Mouse (Mus musculus) thymus, adult 2 months (tissue): ENCODE results near the gene Adck1. TPM values are rescaled to one million over a fixed set of nuclear protein-coding genes. Genes with fewer than 3 reads are reported as not detected.

Experiments
- DNase-seq: peaks from one replicate; pipeline ENCODE4 v3.0.0; 2021
- H3K27ac ChIP-seq: fragments of 200-500 bp; 2 replicates; pipeline ENCODE4 v1.5.1; 2012; ENCODE audit warnings: low read length, control low read depth; ENCODE audit not compliant: control insufficient read depth, insufficient read depth
- H3K27me3 ChIP-seq: fragments of 200-500 bp; 2 replicates; pipeline ENCODE4 v1.6.1; 2012; ENCODE audit warnings: mild to moderate bottlenecking, low read length, moderate library complexity, mixed read lengths; ENCODE audit not compliant: control insufficient read depth, insufficient read depth
- H3K36me3 ChIP-seq: fragments of 200-500 bp; 2 replicates; pipeline ENCODE4 v1.6.1; 2012; ENCODE audit warnings: mild to moderate bottlenecking, low read length, moderate library complexity; ENCODE audit not compliant: control insufficient read depth, insufficient read depth
- H3K4me1 ChIP-seq: fragments of 200-500 bp; replicated peaks from 2 replicates; pipeline ENCODE4 v1.6.1; 2012; ENCODE audit warnings: low read length; ENCODE audit not compliant: control insufficient read depth, insufficient read depth
- H3K4me3 ChIP-seq: fragments of 200-500 bp; 2 replicates; pipeline ENCODE4 v1.5.1; 2012; ENCODE audit warnings: mild to moderate bottlenecking, low read length, control low read depth, moderate library complexity; ENCODE audit not compliant: control insufficient read depth, insufficient read depth
- CTCF ChIP-seq: fragments of 200-500 bp; IDR thresholded peaks from 2 replicates; pipeline ENCODE4 v1.5.1; 2012; ENCODE audit warnings: mild to moderate bottlenecking, control low read depth, low read length, moderate library complexity, borderline replicate concordance; ENCODE audit not compliant: control insufficient read depth, poor library complexity, insufficient read depth; ENCODE audit errors: extremely low read depth
- POLR2A ChIP-seq: fragments of 200-500 bp; IDR thresholded peaks from 2 replicates; pipeline ENCODE4 v1.6.1; 2012; ENCODE audit warnings: mild to moderate bottlenecking, low read length, control low read depth, moderate library complexity; ENCODE audit not compliant: control insufficient read depth, poor library complexity, insufficient read depth; ENCODE audit errors: extremely low read depth
- WGBS: fragments of 180-500 bp; shearing (Covaris S2); methylation state at CpG from one replicate; pipeline ENCODE4 v1.1.7; 2018; 5-methylcytosine and 5-hydroxymethylcytosine counted together
- polyA plus RNA-seq: library from polyadenylated mRNA; depleted of rRNA; stranded (reverse); fragments of >200 nt; gene quantifications from 2 replicates; pipeline ENCODE4 v1.2.3, GENCODE M21; 2012

Gene Adck1
- polyA plus RNA-seq, 1 experiment = 29.0 TPM

DNA sequence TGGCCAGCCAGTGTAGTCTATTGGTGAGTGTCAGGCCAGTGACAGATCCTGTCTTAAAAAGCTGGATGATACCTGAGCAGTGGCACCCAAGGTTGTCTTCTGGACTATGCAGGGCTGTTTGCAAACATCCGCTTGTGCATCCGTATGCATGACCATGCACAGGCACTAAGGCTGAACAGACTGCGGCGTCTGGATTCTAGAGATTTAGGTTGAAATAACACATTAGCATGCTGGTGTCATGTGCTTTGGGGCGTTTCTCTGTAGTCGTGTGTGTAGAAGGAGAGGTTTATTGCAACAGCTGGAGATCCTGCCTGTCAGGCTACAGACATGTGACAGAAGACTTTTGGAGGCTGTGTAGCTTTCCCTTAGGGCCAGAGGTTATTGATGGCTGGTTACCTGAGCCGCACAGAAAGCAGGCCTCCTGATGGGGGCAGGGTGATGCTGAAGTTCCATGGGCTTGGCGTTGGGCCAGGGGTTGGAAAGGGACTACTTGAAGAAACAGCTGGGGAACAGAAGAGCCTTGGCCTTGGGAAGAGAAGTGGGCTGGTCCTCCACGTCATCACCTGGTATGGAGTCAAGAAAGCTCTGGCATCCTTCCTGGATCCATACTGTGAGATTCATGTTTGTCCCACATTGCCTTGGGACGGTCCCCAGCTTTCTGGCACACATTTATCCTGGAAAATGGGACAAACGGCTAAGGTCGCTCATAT is 59.7 kb downstream of the Adck1 start:
- Histone ChIP-seq H3K27me3 (no peaks in the 10 kb centered on the region), H3K4me1 (no peaks in the 10 kb centered on the region), H3K36me3 (no peaks in the 10 kb centered on the region), H3K27ac (no peak overlapping the region), H3K4me3 (no peak overlapping the region)
- DNase-seq = no peak
- 94% methylated on average over 12 of the region's 12 CpGs for WGBS
- TF ChIP-seq CTCF (no peak), POLR2A (no peak)

DNA sequence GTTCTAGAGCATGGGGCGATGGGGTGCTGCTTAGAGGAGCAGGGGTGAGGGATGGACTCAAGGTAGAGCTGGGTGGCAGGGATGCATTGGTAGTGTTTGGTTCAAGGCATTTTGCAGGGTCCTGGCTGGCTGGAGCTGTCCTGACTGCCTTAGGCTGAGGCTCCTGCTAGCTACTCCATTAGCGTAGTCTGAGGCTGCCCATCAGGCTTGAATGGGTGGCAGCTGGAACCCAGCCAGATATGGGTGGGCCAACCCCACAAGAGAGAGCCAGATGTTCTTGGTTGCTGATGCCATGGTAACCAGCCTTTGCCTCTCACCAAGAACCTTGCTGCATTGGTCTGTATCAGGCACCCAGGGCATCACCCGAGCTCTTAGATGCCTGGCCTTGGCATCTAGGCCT is 66.6 kb downstream of the Adck1 start:
- DNase-seq = no peak
- H3K27ac ChIP-seq = no peak overlapping the region
- no peak overlapping the region for H3K4me3 ChIP-seq
- no peaks in the 10 kb centered on the region for H3K36me3 ChIP-seq
- TF ChIP-seq CTCF (no peak), POLR2A (no peak)
- WGBS = 48% methylated on average over 3 of the region's 3 CpGs
- no peaks in the 10 kb centered on the region for H3K27me3 ChIP-seq
- peaks cover 17% of the 10 kb centered on the region for H3K4me1 ChIP-seq

DNA sequence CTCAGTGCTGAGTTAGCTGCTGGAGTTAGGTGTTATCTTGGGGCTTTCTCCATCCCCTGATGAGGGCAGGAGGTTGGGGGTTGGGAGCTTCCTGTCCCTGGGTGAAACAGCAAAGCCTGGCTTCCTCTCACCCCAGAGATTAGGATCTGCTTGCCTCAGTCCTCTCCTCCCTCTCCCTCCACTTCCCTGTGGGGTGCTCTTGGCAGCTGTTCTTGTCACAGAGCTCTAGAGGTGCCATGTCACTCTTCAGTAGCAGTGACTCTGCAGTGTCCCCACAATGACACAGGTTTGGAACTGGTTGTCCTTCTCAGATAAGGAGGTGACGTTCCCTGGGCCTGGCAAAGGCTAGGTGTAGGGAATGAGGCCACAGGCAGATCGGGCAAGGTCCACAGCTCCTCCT is 68.4 kb downstream of the Adck1 start:
- peaks cover 17% of the 10 kb centered on the region for H3K4me1 ChIP-seq
- H3K27ac ChIP-seq = no peak overlapping the region

DNA sequence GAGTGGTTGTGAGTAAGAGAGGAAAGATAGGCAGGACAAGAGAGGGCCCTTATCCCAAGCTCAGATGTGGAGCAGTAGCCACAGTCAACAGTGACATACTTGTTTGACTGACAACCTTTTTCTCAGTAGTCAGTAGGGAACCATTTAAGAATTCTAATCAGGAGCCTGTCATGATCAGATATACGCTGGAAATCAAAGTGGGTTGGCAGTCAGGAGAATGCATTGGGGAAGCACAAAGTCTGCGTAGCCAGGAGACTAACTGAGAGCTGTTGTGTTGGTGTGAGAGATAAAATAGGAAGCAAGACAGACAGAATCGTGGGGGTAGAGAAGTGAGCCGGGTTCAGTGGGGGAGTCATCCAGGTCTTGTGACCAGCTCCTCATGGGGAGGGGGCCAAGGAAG is 71.9 kb downstream of the Adck1 start:
- TF ChIP-seq CTCF (no peak), POLR2A (no peak)
- Histone ChIP-seq H3K4me3 (no peak overlapping the region), H3K4me1 (peaks cover 12% of the 10 kb centered on the region), H3K36me3 (no peaks in the 10 kb centered on the region), H3K27me3 (no peaks in the 10 kb centered on the region), H3K27ac (no peak overlapping the region)
- DNase-seq = no peak
- 93% methylated on average over 4 of the region's 4 CpGs for WGBS

More for the DNA sequence above, 68.4 kb downstream of the Adck1 start:
- WGBS = 29% methylated on average over 2 of the region's 2 CpGs
- H3K4me3 ChIP-seq = no peak overlapping the region
- no peaks in the 10 kb centered on the region for H3K27me3 ChIP-seq
- DNase-seq = peak; percentile 14
- no peak for TF ChIP-seq POLR2A
- TF ChIP-seq CTCF = no peak
- no peaks in the 10 kb centered on the region for H3K36me3 ChIP-seq

DNA sequence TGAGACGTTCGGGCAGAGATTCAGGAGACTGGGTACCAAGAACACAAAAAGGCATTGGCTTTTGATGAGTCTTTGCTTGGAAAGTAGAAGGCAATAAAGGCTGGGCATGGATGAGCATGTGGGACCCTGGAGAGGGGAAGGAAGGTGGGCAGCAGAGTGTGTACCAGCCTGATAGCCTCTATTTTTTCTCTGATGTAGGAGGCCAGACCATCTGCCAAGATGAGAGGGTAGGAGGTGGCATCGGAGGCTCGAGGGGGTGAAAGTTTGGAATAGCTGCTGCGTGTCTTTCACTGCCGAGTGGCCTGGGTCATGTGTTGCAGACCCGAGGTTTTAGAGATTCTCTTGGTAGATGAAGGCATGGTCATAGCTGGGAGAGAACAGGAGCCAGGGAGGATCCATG is 72.8 kb downstream of the Adck1 start:
- Histone ChIP-seq H3K27ac (no peak overlapping the region), H3K27me3 (no peaks in the 10 kb centered on the region), H3K4me1 (peaks cover 17% of the 10 kb centered on the region), H3K36me3 (no peaks in the 10 kb centered on the region), H3K4me3 (no peak overlapping the region)
- no peak for TF ChIP-seq CTCF
- TF ChIP-seq POLR2A = no peak
- no peak for DNase-seq
- WGBS = 96% methylated on average over 7 of the region's 7 CpGs

DNA sequence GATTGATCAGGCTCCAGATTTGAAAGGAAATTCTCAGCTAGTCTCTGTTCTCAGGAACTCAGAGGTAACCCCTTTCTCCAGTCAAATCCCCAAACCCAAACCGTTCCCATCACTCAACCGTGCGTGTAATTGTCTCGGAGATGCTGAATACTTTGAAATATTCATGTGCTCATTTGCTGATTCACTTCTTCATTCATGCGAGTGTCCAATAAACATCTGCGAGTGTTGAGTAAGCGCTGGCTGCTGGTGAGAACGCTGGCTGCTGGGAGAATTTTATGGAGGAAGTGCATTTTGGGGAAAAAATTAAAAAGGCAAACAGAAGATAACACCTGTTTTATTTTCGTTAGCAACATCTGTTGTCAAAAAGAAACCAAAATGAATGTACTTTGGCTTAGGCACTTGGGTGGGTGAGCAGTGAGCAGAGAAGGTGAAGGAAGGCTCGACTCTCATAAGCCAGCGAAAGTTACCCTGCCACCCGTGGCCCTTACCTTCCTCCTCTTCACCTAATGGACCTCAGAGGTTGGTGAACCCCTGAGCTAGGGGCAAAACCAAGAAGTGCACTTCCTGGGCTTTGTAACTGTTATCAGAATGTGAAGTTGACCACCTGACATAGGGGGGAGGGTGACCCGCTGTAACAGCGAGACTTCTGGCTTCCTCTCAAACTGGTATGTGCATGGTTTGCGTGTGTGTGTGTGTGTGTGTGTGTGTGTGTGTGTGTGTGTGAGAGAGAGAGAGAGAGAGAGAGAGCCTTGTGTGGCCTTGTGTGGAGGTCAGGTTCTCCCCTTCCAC is 76.8 kb downstream of the Adck1 start:
- 7% methylated on average over 15 of the region's 15 CpGs for WGBS
- TF ChIP-seq CTCF (no peak), POLR2A (no peak)
- H3K4me1 ChIP-seq = peaks cover 13% of the 10 kb centered on the region
- DNase-seq = peak; percentile 28
- no peaks in the 10 kb centered on the region for H3K27me3 ChIP-seq
- peak overlapping the region; percentile 25 for H3K4me3 ChIP-seq
- no peaks in the 10 kb centered on the region for H3K36me3 ChIP-seq
- peak overlapping the region; percentile 77 for H3K27ac ChIP-seq
